ENCODE assay signal across 31 mouse cellular contexts in genomic region chr6:13514126-13514525, GRCm38 (mm10).
"Had no signal": no experiment of that assay in that cellular context is flagged by ENCODE, and none has a peak within 500 bp of the region (broad histone marks: within the 10 kb centered on the region; RNA-seq: fewer than 3 reads in every experiment).

No protein-coding gene starts in this region.

- H3K4me2 ChIP-seq: heart, embryonic 11.5 days; heart, embryonic 12.5 days; heart, embryonic 13.5 days; heart, embryonic 15.5 days; hindbrain, embryonic 12.5 days; hindbrain, embryonic 13.5 days; hindbrain, embryonic 14.5 days; hindbrain, embryonic 15.5 days; kidney, embryonic 15.5 days had no signal

- H3K27ac ChIP-seq: heart, embryonic 10.5 days; heart, embryonic 13.5 days; heart, embryonic 15.5 days; hindbrain, embryonic 10.5 days; hindbrain, embryonic 12.5 days; hindbrain, embryonic 13.5 days; hindbrain, embryonic 14.5 days; hindbrain, embryonic 15.5 days; hindbrain, postnatal 0 days; kidney, embryonic 15.5 days; kidney, postnatal 0 days; layer of hippocampus, adult 2 months; left cerebral cortex, adult 2 months had no signal

- DNase-seq: heart, postnatal 10 days; heart, postnatal 14 days; heart, postnatal 36 days; heart, postnatal 4 days; kidney, adult 18-20 months; kidney, adult 8-10 months; kidney, adult 9 months; kidney, postnatal 10 days; kidney, postnatal 14 days; kidney, postnatal 25 days; kidney, postnatal 36 days; kidney, postnatal 4 days; layer of hippocampus, adult 9-11 months; layer of hippocampus, postnatal 36 days had no signal

- H3K4me3 ChIP-seq: heart, embryonic 10.5 days; heart, embryonic 12.5 days; heart, embryonic 13.5 days; heart, embryonic 15.5 days; hindbrain, embryonic 10.5 days; hindbrain, embryonic 12.5 days; hindbrain, embryonic 13.5 days; hindbrain, embryonic 15.5 days; kidney, embryonic 15.5 days; layer of hippocampus, adult 2 months; left cerebral cortex, adult 2 months had no signal

- H3K36me3 ChIP-seq: heart, embryonic 10.5 days; heart, embryonic 12.5 days; heart, embryonic 13.5 days; heart, embryonic 15.5 days; hindbrain, embryonic 10.5 days; hindbrain, embryonic 12.5 days; hindbrain, embryonic 13.5 days; hindbrain, embryonic 15.5 days; kidney, embryonic 15.5 days had no signal

- H3K9me3 ChIP-seq: heart, embryonic 10.5 days; heart, embryonic 12.5 days; heart, embryonic 13.5 days; heart, embryonic 15.5 days; hindbrain, embryonic 10.5 days; hindbrain, embryonic 12.5 days; hindbrain, embryonic 13.5 days; hindbrain, embryonic 15.5 days; kidney, embryonic 15.5 days had no signal

- H3K27me3 ChIP-seq: heart, embryonic 12.5 days; heart, embryonic 13.5 days; heart, embryonic 15.5 days; hindbrain, embryonic 12.5 days; hindbrain, embryonic 13.5 days; hindbrain, embryonic 15.5 days; kidney, embryonic 15.5 days had no signal

- ATAC-seq: hindbrain, embryonic 16.5 days; hindbrain, postnatal 0 days; inflammation-experienced regulatory T-cells, adult 6 months had no signal

- H3K4me1 ChIP-seq: heart, embryonic 10.5 days; heart, embryonic 12.5 days; heart, embryonic 13.5 days; heart, embryonic 15.5 days; hindbrain, embryonic 10.5 days; hindbrain, embryonic 12.5 days; hindbrain, embryonic 13.5 days; hindbrain, embryonic 15.5 days; kidney, embryonic 15.5 days had no signal

- H3K9ac ChIP-seq: heart, embryonic 12.5 days; heart, embryonic 13.5 days; heart, embryonic 15.5 days; hindbrain, embryonic 12.5 days; hindbrain, embryonic 13.5 days; hindbrain, embryonic 14.5 days; hindbrain, embryonic 15.5 days; kidney, embryonic 15.5 days had no signal
